Mouse (Mus musculus) heart, embryonic 13.5 days (tissue): ENCODE data around the gene Dpy30. TPM values are rescaled to one million over a fixed set of nuclear protein-coding genes. Genes with fewer than 3 reads are reported as not detected.
A peak's percentile ranks its signal among the peaks of the same experiment; 100 is the strongest.
"Not testable (repeated sequence)": the region's sequence is repeated elsewhere in the genome, so short reads cannot be mapped to it uniquely, and the experiment has no call there.

Experiments used
- ATAC-seq: fragments of 200-750 bp; cut with Nextera tagmentation; 2 replicates; pipeline ENCODE4 v1.8.0; 2017; ENCODE audit warnings: moderate TSS enrichment; ENCODE audit not compliant: insufficient number of reproducible peaks, low FRiP score, low TSS enrichment; ENCODE audit errors: extremely low read depth
- H3K27ac ChIP-seq: fragments of 300-500 bp; sonication (generic); replicated peaks from 2 replicates; pipeline ENCODE4 v1.5.1; 2015; ENCODE audit warnings: moderate library complexity, mild to moderate bottlenecking, inconsistent platforms
- H3K27me3 ChIP-seq: fragments of 300-500 bp; sonication (generic); replicated peaks from 2 replicates; pipeline ENCODE4 v1.6.1; 2015; ENCODE audit warnings: mild to moderate bottlenecking, inconsistent platforms
- H3K36me3 ChIP-seq: fragments of 300-500 bp; sonication (generic); 2 replicates; pipeline ENCODE4 v1.6.1; 2015; ENCODE audit warnings: mild to moderate bottlenecking, inconsistent platforms
- H3K4me1 ChIP-seq: fragments of 300-500 bp; sonication (generic); 2 replicates; pipeline ENCODE4 v1.6.1; 2015; ENCODE audit warnings: inconsistent platforms
- H3K4me2 ChIP-seq: fragments of 300-500 bp; sonication (generic); 2 replicates; pipeline ENCODE4 v1.6.1; 2015; ENCODE audit warnings: inconsistent platforms, mild to moderate bottlenecking, moderate library complexity
- H3K4me3 ChIP-seq: fragments of 300-500 bp; sonication (generic); 2 replicates; pipeline ENCODE4 v1.5.1; 2015; ENCODE audit warnings: moderate library complexity, mild to moderate bottlenecking, inconsistent platforms
- H3K9ac ChIP-seq: fragments of 300-500 bp; sonication (generic); 2 replicates; pipeline ENCODE4 v1.6.1; 2015; ENCODE audit warnings: inconsistent platforms, mild to moderate bottlenecking, moderate library complexity
- H3K9me3 ChIP-seq: fragments of 300-500 bp; sonication (generic); 2 replicates; pipeline ENCODE4 v1.6.1; 2016; ENCODE audit warnings: inconsistent platforms
- whole genome bisulfite sequencing: fragments of 180-500 bp; shearing (Covaris S2); methylation state at CpG from one replicate; pipeline ENCODE4 v1.1.7; 2015; ENCODE audit warnings: mixed read lengths; 5-methylcytosine and 5-hydroxymethylcytosine counted together
- polyA plus RNA-seq: library from polyadenylated mRNA; unstranded; fragments of >200 nt; fragmentation: Nextera tagmentation; extraction: Ambion mirVana; gene quantifications from 2 replicates; pipeline ENCODE4 v1.2.1, GENCODE M21; 2015

The Dpy30 gene
- polyA plus RNA-seq, 1 experiment from 2014 or later, result 177 TPM

GRCm38 (mm10) chr17:74316309-74316863, 7.4 kb downstream of the Dpy30 start:
- Histone ChIP-seq H3K27ac (peak overlapping the region; percentile 92), H3K9ac (peak overlapping the region; percentile 94), H3K27me3 (no peaks in the 10 kb centered on the region), H3K9me3 (no peaks in the 10 kb centered on the region), H3K4me3 (peak overlapping the region; percentile 84), H3K36me3 (peaks cover 24% of the 10 kb centered on the region), H3K4me1 (peaks cover 18% of the 10 kb centered on the region), H3K4me2 (peak overlapping the region; percentile 88)
- ATAC-seq, result peak; percentile 90
- under 1% methylated on average over 45 of the region's 48 CpGs for WGBS

DNA sequence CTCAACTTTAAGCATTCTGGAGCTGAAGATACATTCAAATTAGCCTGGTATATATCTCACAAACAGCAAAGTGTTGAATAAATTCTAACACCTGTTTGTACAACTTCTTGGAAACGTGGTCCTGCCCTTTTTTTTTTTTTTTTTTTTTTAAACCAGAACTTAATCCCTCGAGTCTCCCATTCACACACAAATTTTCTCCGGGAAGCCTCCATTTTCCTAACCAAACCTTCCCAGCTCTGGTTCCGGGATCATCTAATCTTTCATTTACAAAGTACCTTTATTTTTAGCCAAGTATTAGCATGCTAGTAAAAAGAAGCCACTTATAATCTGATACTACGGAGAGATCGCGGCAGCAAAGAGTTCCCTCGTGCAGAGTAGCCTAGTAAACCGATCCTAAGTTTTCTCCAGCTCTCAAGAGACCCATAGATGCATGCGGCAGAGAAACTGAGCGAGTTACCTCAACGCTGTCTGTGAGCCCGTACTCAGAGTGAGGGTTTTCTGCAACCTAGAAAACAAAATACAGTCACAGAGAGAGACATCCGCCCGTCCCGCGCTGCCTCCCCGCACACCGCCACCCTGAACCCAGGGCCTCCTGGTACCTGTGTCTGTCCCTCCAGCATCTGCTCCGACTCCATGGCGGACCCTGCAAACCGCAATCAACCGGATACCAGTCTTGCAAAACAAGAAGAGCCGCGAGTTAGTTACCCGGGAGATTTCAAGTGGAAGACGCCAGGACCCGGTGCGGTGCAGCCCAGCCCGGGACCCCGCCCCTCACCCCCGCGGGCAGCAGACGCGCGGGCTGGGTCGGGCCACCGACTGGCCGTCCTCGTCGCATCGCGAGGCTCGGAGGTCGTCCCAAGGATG, 8.1 kb downstream of the Dpy30 start:
- ATAC-seq, result no peak
- Histone ChIP-seq H3K4me1 (peaks cover 18% of the 10 kb centered on the region), H3K9me3 (no peaks in the 10 kb centered on the region), H3K9ac (peak overlapping the region; percentile 94), H3K27ac (peak overlapping the region; percentile 92), H3K36me3 (peaks cover 29% of the 10 kb centered on the region), H3K4me3 (peak overlapping the region; percentile 84), H3K27me3 (no peaks in the 10 kb centered on the region), H3K4me2 (peak overlapping the region; percentile 88)
- under 1% methylated on average over 41 of the region's 45 CpGs for WGBS

DNA sequence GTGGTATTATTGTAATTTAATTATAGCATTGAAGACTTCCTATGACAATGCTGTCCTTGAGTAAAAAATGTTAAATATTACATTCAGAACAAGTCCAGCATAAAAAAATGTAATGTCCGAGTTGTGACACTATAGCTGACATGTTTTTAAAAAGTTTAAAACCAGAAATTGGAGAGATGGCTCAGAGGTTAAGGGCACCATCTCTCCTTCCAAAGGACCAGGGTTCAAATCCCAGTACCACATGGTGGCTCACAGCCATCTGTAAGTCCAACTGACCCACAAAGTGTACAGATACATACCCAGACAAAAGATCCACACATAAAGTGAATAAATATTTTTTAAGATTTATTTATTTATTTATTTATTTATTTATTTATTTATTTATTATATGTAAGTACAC, 17.7 kb downstream of the Dpy30 start:
- Histone ChIP-seq H3K9ac (no peak overlapping the region), H3K27me3 (no peaks in the 10 kb centered on the region), H3K36me3 (peaks cover 84% of the 10 kb centered on the region), H3K4me3 (no peak overlapping the region), H3K4me1 (no peaks in the 10 kb centered on the region), H3K27ac (no peak overlapping the region), H3K4me2 (no peak overlapping the region), H3K9me3 (no peaks in the 10 kb centered on the region)
- WGBS, result 84% methylated on average over 1 of the region's 1 CpGs
- no peak for ATAC-seq

- Histone ChIP-seq H3K9ac (no peak overlapping the region), H3K9me3 (no peaks in the 10 kb centered on the region), H3K36me3 (peaks cover 83% of the 10 kb centered on the region), H3K4me2 (no peak overlapping the region), H3K27me3 (no peaks in the 10 kb centered on the region), H3K27ac (no peak overlapping the region), H3K4me3 (no peak overlapping the region), H3K4me1 (no peaks in the 10 kb centered on the region)
- WGBS, result 95% methylated on average over 4 of the region's 4 CpGs
- no peak for ATAC-seq
Observed at GRCm38 (mm10) chr17:74305616-74306015, 18.1 kb downstream of the Dpy30 start.

DNA sequence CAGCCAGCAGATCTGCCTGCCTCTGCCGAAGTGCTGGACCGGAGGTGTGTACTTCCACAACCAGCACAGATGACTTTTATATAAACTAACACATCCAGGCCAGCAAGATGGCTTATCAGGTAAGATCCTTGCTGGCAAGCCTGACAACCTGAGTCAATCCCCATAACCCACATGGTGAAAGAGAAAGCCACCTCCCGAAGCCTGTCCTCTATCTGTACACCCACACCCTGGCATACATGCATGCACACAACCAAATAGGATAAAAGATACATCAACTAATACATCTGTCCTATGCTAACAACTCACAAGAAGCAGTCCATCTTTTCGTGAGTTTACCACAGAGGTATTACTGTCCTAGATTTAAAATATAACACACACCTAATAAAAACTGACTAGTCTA, 19.7 kb downstream of the Dpy30 start:
- Histone ChIP-seq H3K27ac (no peak overlapping the region), H3K4me2 (no peak overlapping the region), H3K4me3 (no peak overlapping the region), H3K27me3 (no peaks in the 10 kb centered on the region), H3K9ac (no peak overlapping the region), H3K4me1 (no peaks in the 10 kb centered on the region), H3K36me3 (peaks cover 83% of the 10 kb centered on the region), H3K9me3 (no peaks in the 10 kb centered on the region)
- WGBS, result 83% methylated on average over 4 of the region's 4 CpGs
- ATAC-seq, result no peak

GRCm38 (mm10) chr17:74300089-74300488, 23.7 kb downstream of the Dpy30 start:
- no peak for ATAC-seq
- Histone ChIP-seq H3K27me3 (no peaks in the 10 kb centered on the region), H3K27ac (no peak overlapping the region), H3K4me3 (no peak overlapping the region), H3K9ac (no peak overlapping the region), H3K36me3 (peaks cover 56% of the 10 kb centered on the region), H3K4me2 (no peak overlapping the region), H3K4me1 (peaks cover 6% of the 10 kb centered on the region; the same call in 1 of the 2 replicates), H3K9me3 (no peaks in the 10 kb centered on the region)
- 94% methylated on average over 5 of the region's 5 CpGs for WGBS

- H3K9me3 ChIP-seq, H3K27ac ChIP-seq, H3K27me3 ChIP-seq, H3K9ac ChIP-seq, H3K4me2 ChIP-seq, ATAC-seq, H3K4me3 ChIP-seq: not testable (repeated sequence)
- Histone ChIP-seq H3K36me3 (peaks cover 35% of the 10 kb centered on the region), H3K4me1 (peaks cover 18% of the 10 kb centered on the region)
- WGBS, result 90% methylated on average over 5 of the region's 5 CpGs
Observed at GRCm38 (mm10) chr17:74296991-74297390, 26.8 kb downstream of the Dpy30 start.

GRCm38 (mm10) chr17:74296076-74296823, 27.5 kb downstream of the Dpy30 start:
- Histone ChIP-seq H3K27ac (peak overlapping the region; percentile 99), H3K4me1 (peaks cover 24% of the 10 kb centered on the region), H3K4me2 (peak overlapping the region; percentile 85), H3K4me3 (peak overlapping the region; percentile 89), H3K36me3 (peaks cover 28% of the 10 kb centered on the region), H3K27me3 (no peaks in the 10 kb centered on the region), H3K9me3 (no peaks in the 10 kb centered on the region), H3K9ac (peak overlapping the region; percentile 97)
- ATAC-seq, result no peak
- WGBS, result 41% methylated on average over 11 of the region's 11 CpGs

GRCm38 (mm10) chr17:74295026-74295970, 28.4 kb downstream of the Dpy30 start, which contains the start of gene Memo1:
TSS of gene Memo1 (minus strand) at chr17:74295521.
- H3K36me3 ChIP-seq, result peaks cover 21% of the 10 kb centered on the region
- peak within 1 kb of the TSS; percentile 85 for H3K4me2 ChIP-seq
- H3K27ac ChIP-seq, result peak within 1 kb of the TSS; percentile 99
- under 1% methylated on average over 72 of the region's 110 CpGs for WGBS
- no peaks in the 10 kb centered on the region for H3K9me3 ChIP-seq
- peaks cover 34% of the 10 kb centered on the region for H3K4me1 ChIP-seq
- H3K27me3 ChIP-seq, result no peaks in the 10 kb centered on the region
- peak within 1 kb of the TSS; percentile 97 for H3K9ac ChIP-seq
- peak within 1 kb of the TSS; percentile 89 for H3K4me3 ChIP-seq
- peak; percentile 77 for ATAC-seq

DNA sequence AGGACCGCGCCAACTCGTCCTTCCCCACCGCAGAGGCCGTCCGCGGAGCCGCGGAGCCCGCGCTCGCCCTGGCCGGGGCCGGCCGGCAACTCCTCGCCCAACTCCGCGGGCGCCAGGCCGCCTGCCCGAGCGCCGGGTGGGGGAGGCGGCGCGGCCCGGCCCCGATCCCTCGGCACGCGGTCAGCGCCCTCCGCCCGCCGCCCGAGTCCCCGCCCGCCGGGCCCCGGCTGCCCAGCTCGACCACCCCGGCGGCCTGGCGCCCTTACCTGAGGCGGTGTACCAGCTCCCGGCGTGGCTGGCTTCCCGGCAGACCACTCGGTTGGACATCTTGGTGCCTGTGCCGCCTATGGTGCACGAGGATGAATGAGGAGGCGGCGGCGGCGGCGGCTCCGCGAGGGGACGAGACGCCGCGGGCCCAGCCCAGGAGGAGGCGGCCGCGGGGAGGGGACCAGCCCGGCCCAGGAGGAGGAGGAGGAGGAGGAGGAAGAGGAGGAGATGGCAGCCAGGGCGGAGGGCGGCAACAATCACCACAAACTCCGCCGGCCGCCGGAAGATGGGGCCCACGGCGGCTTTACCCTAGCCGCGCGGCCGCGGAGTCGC, 29.2 kb downstream of the Dpy30 start:
- WGBS, result under 1% methylated on average over 80 of the region's 80 CpGs
- H3K36me3 ChIP-seq, result peaks cover 15% of the 10 kb centered on the region
- no peaks in the 10 kb centered on the region for H3K27me3 ChIP-seq
- H3K9ac ChIP-seq, result peak overlapping the region; percentile 97
- H3K9me3 ChIP-seq, result no peaks in the 10 kb centered on the region
- peak overlapping the region; percentile 85 for H3K4me2 ChIP-seq
- H3K27ac ChIP-seq, result peak overlapping the region; percentile 99
- H3K4me1 ChIP-seq, result peaks cover 42% of the 10 kb centered on the region
- ATAC-seq, result peak; percentile 82
- peak overlapping the region; percentile 89 for H3K4me3 ChIP-seq
